Mouse (Mus musculus): Measurements from ENCODE around the gene Fermt3. TPM values are rescaled to one million over a fixed set of nuclear protein-coding genes. Genes with fewer than 3 reads are reported as not detected.

Fermt3 gene
- total RNA-seq, 2 experiments from 2014 or later, result 89.1 to 262 TPM

DNA sequence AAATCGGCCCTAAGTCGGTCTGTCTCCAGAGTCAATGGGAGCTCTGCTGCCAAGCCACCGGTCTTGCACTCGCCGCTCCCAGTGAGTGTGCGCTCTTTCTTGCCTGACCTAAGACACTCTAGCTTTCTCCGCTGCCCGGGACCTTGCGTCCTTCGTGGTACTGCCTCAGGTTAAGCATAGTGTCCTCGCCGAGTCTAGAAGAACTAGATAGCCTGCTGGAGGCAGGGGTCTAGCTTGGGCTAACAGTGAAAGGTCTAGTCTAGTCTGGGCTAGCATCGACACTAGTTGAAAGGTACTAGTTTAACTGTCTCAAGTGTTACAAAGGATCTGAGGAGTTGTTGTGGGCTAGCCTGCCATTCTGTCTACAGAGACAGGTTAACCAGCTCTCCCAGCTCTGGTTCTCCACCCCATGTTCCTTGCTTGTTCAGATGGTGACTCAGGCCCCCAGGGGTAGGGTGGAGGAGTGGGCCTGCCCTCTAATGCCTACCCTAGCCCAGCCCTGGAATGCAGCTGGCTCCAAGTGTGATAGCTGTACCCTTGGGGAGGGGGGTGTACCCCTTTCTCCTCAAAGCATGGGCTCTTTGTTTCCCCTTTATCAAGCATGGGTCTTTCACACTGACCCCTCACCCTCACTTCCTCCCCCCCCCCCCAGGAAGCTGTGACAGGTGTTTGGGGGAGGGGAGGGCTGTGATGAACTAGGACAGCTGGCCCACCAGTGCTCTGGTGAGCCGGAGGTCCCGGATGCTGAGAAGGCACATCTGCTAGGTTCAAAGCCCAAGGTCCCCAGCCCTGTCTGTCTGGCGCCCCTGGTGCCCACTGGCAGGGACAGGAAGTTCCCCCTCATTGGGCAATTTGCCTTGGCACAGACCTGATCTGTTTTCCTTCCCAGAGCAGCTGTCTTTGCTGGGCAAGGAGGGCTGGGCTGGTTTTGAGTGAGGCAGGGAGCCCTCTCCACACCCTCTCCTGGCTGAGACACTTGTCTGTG, 43.4 kb downstream of the Fermt3 start, which contains the start of gene Plcb3:
Gene Plcb3, minus strand, starts transcription at position 934 of the 985 bp plus-strand sequence.
- ATAC-seq (ENCODE audit: poor library complexity, severe bottlenecking), result no peak

GRCm38 (mm10) chr19:6974211-6975205, 44.8 kb downstream of the Fermt3 start, which contains the start of gene Ppp1r14b:
Gene Ppp1r14b, plus strand, starts transcription at chr19:6974968.
- peak; percentile 63 for ATAC-seq (ENCODE audit: poor library complexity, severe bottlenecking)

- ATAC-seq (ENCODE audit: poor library complexity, severe bottlenecking), result no peak
Observed at GRCm38 (mm10) chr19:6973581-6974190, 45.6 kb downstream of the Fermt3 start.

GRCm38 (mm10) chr19:6972247-6972917, 46.9 kb downstream of the Fermt3 start:
- no peak for ATAC-seq (ENCODE audit: poor library complexity, severe bottlenecking)

DNA sequence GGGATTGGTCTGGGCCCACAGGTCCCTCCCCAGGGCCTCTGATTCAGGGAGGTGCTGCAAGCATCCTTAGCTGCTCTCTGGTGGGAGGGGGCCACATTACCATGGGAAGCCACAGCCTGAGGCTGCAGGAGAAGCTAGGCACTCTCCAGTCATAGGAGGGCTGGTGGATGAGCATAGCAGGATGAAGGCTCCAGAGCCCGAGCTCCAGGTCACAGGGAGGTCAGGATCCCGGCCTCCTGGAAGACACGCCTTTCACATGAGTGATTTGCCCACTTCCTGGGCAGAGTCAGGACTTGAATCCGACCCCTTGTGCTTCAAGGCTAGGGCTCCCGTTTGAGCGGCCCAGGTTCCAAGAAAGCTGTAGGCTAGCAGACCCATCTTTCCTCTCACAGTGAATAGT, 47.6 kb downstream of the Fermt3 start:
- no peak for ATAC-seq (ENCODE audit: poor library complexity, severe bottlenecking)

- no peak for ATAC-seq (ENCODE audit: poor library complexity, severe bottlenecking)
Observed at GRCm38 (mm10) chr19:6970460-6971085, 48.7 kb downstream of the Fermt3 start.

DNA sequence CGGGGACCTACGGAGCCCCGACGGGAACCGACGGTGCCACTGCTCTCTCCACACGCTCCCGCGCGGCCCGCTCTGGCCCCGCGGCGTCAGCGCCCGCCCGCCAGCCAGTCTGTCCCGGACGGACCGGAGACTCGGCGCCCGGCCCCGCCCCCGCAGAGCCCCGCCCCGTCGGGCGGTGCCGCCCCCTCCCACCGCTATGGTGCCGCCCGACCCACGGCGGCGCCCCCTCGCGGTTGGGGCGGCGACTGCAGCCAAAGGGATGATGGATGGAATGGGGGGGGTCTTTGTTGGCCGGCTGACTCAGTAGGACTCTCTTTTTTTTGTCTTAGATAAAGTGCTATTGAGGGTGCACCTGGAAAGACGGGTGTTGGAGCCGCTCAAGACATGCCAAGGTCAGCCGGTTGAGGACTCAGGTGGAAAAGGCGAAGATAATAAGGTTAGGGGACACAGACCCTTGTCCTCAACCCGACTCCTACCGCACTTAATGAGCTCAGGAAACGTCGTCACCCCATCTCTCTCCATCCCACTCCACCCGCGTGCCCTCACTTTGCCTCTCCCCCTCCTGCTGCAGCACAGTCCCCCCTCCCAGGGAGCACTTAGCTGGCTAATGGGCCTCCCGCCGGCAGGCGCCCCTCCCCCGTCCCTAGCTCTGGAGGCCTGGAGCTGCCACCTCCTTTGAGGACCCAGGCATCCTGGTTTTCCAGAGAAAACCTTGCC, 49.4 kb downstream of the Fermt3 start:
- ATAC-seq (ENCODE audit: poor library complexity, severe bottlenecking), result peak; percentile 77

DNA sequence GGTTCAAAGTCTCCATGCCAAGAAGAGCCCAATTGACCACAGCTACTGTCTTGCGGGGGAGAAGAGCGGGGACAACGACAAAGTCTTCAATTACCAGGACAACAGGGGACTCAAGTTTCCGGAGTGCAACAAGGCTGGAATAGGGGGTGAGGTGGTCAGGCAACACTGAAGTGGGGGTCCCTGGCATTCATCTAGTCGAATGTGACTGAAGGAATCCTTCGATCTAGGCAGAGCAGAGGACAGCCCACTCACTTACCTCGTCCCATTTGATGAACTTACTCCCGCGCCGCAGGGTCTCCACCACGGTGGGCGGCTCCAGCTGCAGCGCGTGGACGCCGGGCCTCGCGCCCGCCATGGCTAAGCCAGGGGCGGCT, 50.0 kb downstream of the Fermt3 start:
- ATAC-seq (ENCODE audit: poor library complexity, severe bottlenecking), result no peak

DNA sequence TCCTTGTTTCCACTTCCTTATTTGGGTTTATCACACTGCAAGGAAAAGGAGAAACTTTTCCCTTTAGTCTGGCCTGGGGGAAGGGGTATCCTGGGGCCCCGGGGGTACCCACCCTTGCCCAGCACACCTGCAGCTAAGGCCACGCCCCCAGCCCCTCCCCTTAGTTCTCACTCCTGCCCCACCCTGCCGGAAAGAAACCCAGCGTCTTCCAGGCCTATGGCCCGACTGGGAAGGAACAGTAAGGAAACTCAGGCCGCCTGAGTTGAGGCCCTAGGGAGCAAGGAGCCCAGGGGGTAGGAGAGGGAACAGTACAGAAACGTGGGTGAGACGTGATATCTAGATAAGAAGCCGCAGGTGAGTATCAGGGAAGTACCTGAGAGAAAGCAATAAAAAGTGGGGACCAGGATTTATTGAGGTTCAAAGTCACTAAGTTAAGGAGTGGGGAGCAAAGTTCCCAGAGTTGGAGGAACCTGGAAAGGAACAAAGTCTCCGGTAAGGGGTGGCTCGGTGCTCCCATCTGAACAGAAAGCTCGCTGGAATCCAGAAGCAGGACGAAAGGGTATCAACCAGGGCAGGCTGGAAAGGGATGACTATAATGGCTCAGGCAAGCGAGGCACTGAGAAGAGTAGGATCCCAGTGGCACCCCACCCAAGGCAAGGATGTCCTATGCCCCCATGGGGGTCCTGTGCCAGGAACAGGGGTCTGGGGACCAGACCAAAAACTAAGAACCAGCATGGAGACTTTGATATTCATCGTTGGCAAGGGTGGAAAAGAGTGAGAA, 50.6 kb downstream of the Fermt3 start:
- no peak for ATAC-seq (ENCODE audit: poor library complexity, severe bottlenecking)

DNA sequence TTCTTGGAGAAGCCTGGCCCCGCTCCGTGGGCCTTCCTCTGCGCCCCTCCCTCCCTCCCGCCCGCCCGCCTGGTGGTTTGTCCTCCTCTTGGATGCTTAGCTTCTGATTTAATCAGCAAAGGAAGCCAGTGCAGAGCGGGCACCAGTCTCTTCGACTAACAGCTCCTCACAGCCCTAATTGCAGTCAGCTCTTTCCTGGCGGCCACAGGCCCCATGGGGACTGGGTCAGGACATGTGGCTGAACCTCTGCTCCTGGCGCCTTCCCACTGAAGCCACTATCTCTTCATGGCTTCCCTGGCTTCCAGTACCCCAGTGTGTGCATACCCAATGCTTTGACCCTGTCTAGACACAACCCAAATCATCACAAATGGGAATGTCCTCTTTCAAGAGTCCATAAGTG, 62.8 kb downstream of the Fermt3 start:
- ATAC-seq (ENCODE audit: poor library complexity, severe bottlenecking), result no peak

GRCm38 (mm10) chr19:6955424-6955823, 63.8 kb downstream of the Fermt3 start:
- peak; percentile 16; the same call in 1 of the 2 replicates for ATAC-seq (ENCODE audit: poor library complexity, severe bottlenecking)

GRCm38 (mm10) chr19:6954046-6954445, 65.2 kb downstream of the Fermt3 start:
- ATAC-seq (ENCODE audit: poor library complexity, severe bottlenecking), result no peak

- no peak for ATAC-seq (ENCODE audit: poor library complexity, severe bottlenecking)
Observed at GRCm38 (mm10) chr19:6952712-6953037, 66.6 kb downstream of the Fermt3 start.

- ATAC-seq (ENCODE audit: poor library complexity, severe bottlenecking), result peak; percentile 24
Observed at GRCm38 (mm10) chr19:6951994-6952711, 67.1 kb downstream of the Fermt3 start.

GRCm38 (mm10) chr19:6951381-6951968, 67.8 kb downstream of the Fermt3 start:
- peak; percentile 73 for ATAC-seq (ENCODE audit: poor library complexity, severe bottlenecking)

DNA sequence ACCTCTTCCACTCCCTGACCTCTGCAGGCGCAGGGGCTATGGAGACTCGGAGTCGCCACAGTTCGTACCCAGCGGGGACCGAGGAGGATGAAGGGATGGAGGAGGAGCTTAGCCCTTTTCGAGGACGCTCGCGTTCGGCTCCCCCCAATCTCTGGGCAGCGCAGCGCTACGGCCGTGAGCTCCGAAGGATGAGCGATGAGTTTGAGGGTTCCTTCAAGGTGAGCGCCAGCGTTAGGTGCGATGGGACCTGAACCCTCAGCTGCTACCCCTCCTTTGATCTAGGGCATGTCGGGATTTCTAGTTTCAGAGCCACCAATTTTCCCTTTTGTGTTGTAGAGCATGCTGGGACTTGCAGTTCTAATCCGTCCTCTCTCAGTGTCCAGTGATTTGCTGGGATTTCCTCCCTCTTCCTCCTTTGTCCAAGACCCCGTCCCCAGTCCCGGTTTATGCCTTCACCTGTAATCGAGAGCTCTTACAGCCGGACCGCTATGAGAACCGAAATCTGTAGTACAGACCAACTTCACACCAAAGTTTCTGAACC, 68.6 kb downstream of the Fermt3 start:
- 0 out of 2 replicates have a peak, but pooled peaks have one; percentile 14 for ATAC-seq (ENCODE audit: poor library complexity, severe bottlenecking)

DNA sequence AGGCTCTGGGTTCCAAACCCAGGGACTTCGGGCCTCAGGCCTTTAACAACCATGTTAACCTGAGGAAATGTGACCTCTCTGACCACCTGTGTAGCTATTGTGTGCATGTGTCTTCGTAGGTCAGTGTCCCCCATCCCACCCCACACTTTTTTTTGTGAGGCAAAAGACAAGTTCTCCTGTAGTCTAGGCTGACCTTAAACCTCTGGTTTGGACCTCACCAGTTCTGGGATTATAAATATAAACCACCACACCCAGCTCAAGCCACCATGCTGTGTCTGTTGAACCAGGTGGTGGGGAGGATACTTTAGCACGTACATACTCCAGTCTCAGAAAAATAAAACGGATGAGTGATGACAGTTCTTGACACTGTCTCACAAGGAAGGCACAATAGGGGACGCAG, 69.3 kb downstream of the Fermt3 start:
- ATAC-seq (ENCODE audit: poor library complexity, severe bottlenecking), result no peak

Measured in megakaryocyte, adult 5-6 weeks (primary cell).